Mouse (Mus musculus): ENCODE data around the gene Anks1.

Gene Anks1

GRCm38 (mm10) chr17:27908888-27909621 is at the start of gene Anks1:
Anks1 (plus strand) TSS chr17:27909306.
- DNase-seq, result peak; percentile 91 to 92

- DNase-seq, result no peak
Observed at GRCm38 (mm10) chr17:27865461-27865860, 43.6 kb upstream of the Anks1 start.

GRCm38 (mm10) chr17:27866737-27867136 is 42.4 kb upstream of the Anks1 start:
- DNase-seq, result no peak

DNA sequence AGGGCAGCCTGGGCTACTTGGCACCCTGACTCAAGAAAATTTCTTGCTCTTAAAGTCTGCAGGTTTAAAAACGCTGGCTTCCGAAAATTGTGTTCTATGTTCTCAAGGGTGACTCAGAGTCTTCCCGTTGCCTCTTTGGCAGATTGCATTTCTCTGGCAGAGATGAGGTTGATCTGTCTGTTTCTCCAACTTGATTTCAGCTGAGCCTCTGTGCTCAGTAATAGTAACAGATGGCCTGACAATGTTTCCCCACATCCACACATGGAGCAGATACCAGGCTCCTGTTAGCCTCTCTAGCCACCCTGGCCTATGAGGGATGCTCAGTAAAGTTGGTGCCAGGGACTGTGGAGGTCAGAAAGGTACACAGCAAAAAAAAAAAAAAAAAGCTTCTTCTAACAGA is 37.3 kb upstream of the Anks1 start:
- no peak for DNase-seq

GRCm38 (mm10) chr17:27873583-27873982 is 35.5 kb upstream of the Anks1 start:
- no peak for DNase-seq

DNA sequence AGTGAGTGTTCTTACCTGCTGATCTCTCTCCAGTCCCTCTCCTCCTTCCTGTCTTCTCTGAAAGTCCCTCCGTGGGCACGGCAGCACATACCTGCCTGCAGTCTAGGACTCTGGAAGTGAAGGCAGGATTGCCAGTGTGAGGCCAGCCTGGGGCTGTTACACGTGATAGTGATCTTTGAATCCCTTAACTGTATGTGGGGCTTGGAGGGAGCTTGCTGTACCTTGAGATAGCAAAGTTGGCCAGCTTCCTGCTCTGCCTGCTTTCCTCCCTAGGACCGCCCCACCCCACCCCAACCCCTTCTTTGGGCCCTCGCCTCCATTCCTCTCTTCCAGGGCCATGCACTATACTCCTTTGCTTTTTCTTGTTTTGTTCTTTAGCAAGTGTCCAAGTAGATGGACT is 34.6 kb upstream of the Anks1 start:
- DNase-seq, result no peak

GRCm38 (mm10) chr17:27881518-27881917 is 27.6 kb upstream of the Anks1 start:
- DNase-seq, result peak; percentile 30 to 37

DNA sequence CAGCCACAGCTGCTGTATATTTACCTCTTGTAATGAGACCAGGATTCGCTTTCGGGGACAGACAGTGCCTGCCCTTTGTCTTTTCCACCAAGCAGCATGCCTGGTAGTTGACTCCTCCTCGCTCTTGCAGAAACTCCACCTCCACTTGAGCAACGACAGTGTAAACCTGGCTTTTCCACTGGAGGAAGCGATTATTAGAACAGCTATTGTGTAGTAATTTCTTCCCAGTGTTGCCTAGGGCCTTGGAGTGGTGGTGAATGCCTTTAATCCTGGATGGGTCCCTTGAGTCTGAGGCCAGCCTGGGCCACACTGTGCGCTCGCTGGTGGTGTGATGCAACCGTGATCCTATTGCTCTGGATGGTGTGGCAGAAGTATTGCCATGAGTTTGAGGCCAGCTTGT is 26.0 kb upstream of the Anks1 start:
- peak in 1 of 2 experiments; percentile 19 for DNase-seq

DNA sequence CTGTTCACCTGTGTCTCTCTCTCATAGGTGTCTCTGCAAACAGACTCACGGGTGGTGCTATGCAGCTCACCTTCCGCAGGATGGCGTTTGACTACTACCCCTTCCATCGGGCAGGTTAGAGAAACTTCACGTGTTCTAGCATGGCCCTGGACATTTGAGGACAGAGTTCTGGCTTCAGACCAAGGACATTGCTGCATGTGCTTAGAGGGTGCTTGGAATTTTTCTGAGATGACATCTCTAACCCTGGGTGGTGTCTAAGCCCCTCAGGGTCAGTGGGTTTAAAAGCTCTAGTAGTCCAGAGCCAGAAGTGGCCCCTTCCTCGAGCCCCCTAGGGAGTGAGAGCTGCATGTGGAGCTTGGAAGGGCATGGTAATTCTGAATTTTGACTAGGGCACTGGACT is 25.1 kb upstream of the Anks1 start:
- DNase-seq, result no peak

GRCm38 (mm10) chr17:27886499-27887210 is 22.5 kb upstream of the Anks1 start:
- peak in 1 of 2 experiments; percentile 55 for DNase-seq

DNA sequence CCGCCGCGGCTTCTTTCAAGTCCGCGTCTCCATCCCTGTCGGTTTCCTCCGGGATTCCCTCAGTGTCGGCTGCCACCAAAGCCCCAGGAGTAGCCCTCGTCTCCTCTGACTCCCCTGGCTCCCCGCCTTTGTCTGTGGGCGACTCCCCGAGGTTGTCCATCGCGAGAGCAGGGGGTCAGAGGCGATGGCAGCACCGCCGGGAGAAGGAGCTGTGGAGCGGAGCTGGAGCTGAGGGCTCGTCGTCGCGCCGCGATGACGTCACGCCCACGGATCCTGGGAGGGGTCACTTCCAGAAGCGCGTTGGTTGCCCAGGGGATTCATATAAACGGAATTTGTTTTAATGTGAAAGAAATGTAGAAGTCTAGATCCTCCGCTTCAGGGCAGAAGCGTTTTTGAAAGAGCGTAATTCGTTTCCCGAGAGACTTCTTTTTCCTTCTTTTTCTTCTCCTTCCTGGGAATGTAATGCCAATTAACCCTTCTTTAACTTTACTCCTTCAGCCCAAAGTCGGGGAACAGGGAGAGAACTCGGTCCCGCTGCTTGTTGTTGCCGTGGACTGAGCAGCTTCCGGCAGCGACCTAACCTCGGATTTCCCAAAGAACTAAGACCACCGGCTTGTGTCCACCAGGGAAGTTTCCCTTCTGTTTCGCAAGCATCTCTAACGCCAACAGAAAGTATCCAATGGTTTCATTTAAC is 1.4 kb upstream of the Anks1 start:
- DNase-seq, result peak; percentile 95 to 96

DNA sequence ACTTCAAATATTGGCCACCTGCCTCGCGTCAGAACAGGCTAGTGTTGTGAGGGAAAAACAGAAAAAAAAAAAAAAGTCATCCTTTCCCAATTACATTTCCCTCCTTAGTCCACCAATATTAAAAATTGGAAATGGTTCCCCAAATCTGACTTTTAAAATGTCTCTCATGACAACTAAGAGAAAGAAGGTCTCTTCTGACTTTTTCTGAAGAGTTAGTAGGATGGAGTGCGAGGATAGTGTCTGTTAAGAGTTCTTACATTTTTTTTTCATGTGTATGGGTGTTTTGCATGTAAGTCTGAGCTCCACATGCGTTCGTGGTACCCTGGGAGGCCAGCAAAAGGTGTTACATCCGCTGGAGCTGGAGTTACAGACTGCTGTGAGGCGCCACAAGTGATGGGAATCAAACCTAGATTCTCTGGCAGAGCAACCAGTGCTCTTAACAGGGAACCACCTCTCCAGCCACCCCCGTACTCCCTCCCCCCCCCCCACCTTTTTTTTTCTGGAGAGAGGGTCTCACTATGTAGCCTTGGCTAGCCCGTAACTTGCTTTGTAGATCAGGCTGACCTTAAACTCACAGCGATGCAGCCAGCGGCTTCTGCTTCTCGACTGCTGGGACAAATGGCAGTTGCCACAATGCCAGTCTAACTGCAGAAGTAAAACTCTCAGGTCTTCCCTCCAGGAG is 759 bp upstream of the Anks1 start:
- no peak for DNase-seq

- peak in 1 of 2 experiments; percentile 65 for DNase-seq
Observed at GRCm38 (mm10) chr17:27909622-27910500, 755 bp downstream of the Anks1 start, which contains the start of gene Taf11. Taf11 (minus strand) TSS chr17:27909844.

DNA sequence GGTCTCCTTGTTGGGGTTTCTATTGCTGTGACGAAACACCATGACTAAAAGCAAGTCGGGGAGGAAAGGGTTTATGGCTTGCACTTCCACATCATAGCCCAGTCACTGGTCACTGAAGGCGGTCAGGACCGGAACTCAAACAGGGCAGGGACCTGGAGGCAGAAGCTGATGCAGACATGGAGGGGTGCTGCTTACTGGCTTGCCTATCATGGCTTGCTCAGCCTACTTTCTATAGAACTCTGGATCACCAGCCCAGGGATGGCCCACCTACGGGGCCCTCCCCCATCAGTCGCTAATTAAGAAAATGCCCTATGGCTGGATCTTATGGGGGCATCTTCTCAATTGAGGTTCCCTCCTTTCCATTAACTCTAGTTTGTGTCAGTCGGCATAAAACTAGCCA is 2.3 kb downstream of the Anks1 start:
- no peak for DNase-seq

- DNase-seq, result no peak
Observed at GRCm38 (mm10) chr17:27914742-27915141, 5.6 kb downstream of the Anks1 start.

- peak; percentile 27 to 66 for DNase-seq
Observed at GRCm38 (mm10) chr17:27916366-27916765, 7.3 kb downstream of the Anks1 start.

DNA sequence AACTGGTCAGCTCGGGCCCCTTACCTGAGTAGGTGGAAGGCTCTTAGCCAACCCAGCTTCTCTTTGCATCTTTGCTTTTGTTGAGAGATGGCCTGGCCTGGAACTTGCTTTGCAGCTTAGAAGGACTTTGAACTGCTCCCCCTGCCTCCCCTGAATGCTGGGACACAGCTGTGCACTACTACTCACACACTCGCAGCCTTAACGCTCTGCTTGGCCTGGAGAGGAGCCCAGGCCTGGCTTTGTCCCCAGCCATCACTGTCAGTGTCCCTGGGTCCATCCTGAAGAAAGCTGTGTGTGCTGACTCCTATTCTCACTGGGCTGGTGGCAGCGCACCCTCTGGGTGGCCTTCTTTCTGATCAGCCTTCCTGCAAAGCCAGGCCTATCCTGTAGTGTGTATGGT is 11.6 kb downstream of the Anks1 start:
- DNase-seq, result peak; percentile 39 to 79

GRCm38 (mm10) chr17:27922174-27922712 is 13.1 kb downstream of the Anks1 start:
- DNase-seq, result no peak

DNA sequence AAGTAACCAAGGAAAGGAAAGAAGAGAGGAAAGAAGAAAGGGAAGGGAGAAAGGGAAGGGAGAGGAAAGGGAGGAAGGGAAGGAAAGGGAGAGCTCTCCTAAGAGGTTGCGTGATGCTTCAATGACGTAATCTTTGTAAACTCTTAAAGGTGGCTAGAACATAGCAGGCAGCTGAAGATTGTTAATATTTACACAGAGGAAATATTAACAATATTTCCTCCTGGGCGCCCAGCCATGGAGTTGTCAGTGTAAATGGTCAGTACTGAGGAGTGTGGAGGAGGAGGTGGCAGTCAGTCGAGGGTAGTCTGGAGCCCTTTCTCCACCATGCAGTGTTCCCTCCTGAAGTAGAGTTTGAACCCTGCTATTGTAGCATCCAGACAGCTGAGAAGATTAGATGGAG is 15.9 kb downstream of the Anks1 start:
- peak; percentile 80 to 84 for DNase-seq

DNA sequence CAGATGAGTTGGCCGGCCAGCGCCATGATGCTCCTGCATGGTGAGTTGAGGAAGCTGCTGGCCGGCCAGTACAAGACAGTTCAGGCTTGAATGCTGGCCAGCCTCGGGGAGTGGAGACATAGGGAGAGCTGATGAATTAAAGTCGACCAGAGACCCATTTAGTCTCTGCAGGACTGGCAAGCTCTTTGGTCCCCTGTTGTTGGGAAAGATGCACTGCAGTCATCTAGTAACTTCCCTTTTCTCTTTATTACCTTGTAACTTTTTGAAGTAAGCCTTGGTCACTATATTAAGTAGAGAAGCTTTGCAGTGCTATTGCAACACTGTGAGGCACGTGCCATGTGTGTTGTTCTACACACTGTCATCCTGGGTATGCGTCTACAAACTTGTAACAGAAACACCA is 16.4 kb downstream of the Anks1 start:
- peak; percentile 63 to 79 for DNase-seq

GRCm38 (mm10) chr17:27930291-27930690 is 21.2 kb downstream of the Anks1 start:
- DNase-seq, result no peak

- no peak for DNase-seq
Observed at GRCm38 (mm10) chr17:27931826-27932225, 22.7 kb downstream of the Anks1 start.
